Mouse (Mus musculus) forebrain, embryonic 10.5 days (tissue): ENCODE results near the gene Gm13697. TPM values are rescaled to one million over a fixed set of nuclear protein-coding genes. Genes with fewer than 3 reads are reported as not detected.

Experiments used
- polyA plus RNA-seq: library from polyadenylated mRNA; unstranded; fragments of >200 nt; fragmentation: Nextera tagmentation; extraction: Ambion mirVana; gene quantifications from 2 replicates; pipeline ENCODE4 v1.2.1, GENCODE M21; 2016

Gene Gm13697
- polyA plus RNA-seq, 1 experiment from 2014 or later = not detected

Other genes with a start within 250 kb of the Gm13697 start
- gene Fam171b, start 172.1 kb upstream of the Gm13697 start, polyA plus RNA-seq = 34.4 and 37.5 TPM in 2 replicates
- gene Zswim2, start 43.5 kb upstream of the Gm13697 start, polyA plus RNA-seq = not detected in 2 replicates
- gene Gm13698, start 29.1 kb upstream of the Gm13697 start, polyA plus RNA-seq = not detected in 2 replicates
- gene Gm13693, start 23.2 kb upstream of the Gm13697 start, polyA plus RNA-seq = not detected in 2 replicates
- not detected in 2 replicates for gene Gm13695, start 17.4 kb upstream of the Gm13697 start, polyA plus RNA-seq
- gene Gm13696, start 11.6 kb upstream of the Gm13697 start, polyA plus RNA-seq = not detected in 2 replicates
- gene Gm13694, start 5.8 kb upstream of the Gm13697 start, polyA plus RNA-seq = not detected in 2 replicates
- not detected in 2 replicates for gene Gm13691, start 5.8 kb downstream of the Gm13697 start, polyA plus RNA-seq